Mouse (Mus musculus) G1E-ER4 (cell line): ENCODE results near the gene Skint10. TPM values are rescaled to one million over a fixed set of nuclear protein-coding genes. Genes with fewer than 3 reads are reported as not detected.

ENCODE experiments used
- GATA1 ChIP-seq: IDR thresholded peaks from one replicate; pipeline ENCODE4 v1.8.0; 2012; ENCODE audit warnings: low read length, inconsistent platforms
- polyA plus RNA-seq: library from polyadenylated mRNA; stranded (reverse); fragments of >175 nt; gene quantifications from 2 replicates; pipeline ENCODE4 v1.2.3, GENCODE M21; 2012

Gene Skint10
- polyA plus RNA-seq: not detected in 2 replicates

DNA sequence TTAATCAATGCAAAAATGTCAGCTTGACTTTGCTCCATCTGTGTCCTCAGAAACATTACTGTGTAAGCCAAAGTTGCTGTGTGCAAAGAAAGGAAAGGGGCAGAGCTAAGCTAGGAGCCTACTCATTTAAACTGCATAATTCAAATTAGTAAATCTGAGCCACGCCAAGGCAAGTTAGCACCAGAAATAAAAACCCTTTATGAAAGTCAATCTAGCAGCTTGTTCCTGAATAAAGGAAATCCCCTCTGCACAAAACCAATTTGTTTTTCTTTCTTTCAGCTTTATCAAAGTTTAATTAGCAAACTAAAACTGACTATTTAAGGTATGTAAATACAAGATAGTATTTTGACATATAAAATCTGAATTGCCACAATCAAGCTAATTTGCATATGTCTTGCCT is at the start of gene Skint10:
TSS of gene Skint10 (minus strand) at position 101 of the 400 bp plus-strand sequence.
- TF ChIP-seq GATA1: no peak

DNA sequence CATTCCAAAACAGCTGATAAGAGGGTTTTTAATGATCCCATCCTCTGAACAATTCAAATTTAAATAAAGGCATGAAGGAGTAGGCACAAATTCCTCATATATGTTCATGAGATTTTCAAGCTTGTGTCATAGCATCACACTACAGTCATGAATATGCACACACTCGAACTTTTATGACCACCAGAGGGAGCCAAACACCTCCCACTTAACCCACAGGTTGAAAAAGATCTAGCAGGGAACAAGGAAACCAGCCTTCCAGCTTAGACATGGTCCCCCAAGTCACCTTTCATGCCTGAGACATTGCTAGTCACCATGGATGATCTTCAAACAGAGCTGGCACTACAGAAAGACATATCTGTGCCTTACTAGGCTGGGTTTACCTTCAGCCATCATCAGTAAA is 16.0 kb upstream of the Skint10 start:
- TF ChIP-seq GATA1: no peak

Other genes with a start within 250 kb of the Skint10 start
- gene Skint2, start 217.7 kb downstream of the Skint10 start, polyA plus RNA-seq: not detected in 2 replicates